Mouse (Mus musculus) urinary bladder, adult 2 months (tissue): ENCODE measurements around the gene Dnaaf2. TPM values are rescaled to one million over a fixed set of nuclear protein-coding genes. Genes with fewer than 3 reads are reported as not detected.
"Not testable (repeated sequence)": the region's sequence is repeated elsewhere in the genome, so short reads cannot be mapped to it uniquely, and the experiment has no call there.

ENCODE experiments used
- DNase-seq: peaks from one replicate; pipeline ENCODE4 v3.0.0; 2022; ENCODE audit warnings: low spot score
- polyA plus RNA-seq: library from polyadenylated mRNA; depleted of rRNA; stranded (reverse); fragments of >200 nt; gene quantifications from 2 replicates; pipeline ENCODE4 v1.2.3, GENCODE M21; 2012

Dnaaf2 gene
- polyA plus RNA-seq, 1 experiment, result 2.8 TPM

GRCm38 (mm10) chr12:69197378-69198163, 658 bp downstream of the Dnaaf2 start:
- DNase-seq, result peak; percentile 53

GRCm38 (mm10) chr12:69196444-69197377, 1.5 kb downstream of the Dnaaf2 start, which contains the start of gene Gm49383:
Gene Gm49383, minus strand, starts transcription at chr12:69197104.
- peak; percentile 62 for DNase-seq

- DNase-seq, result no peak
Measured at GRCm38 (mm10) chr12:69192637-69193036, 5.6 kb downstream of the Dnaaf2 start.

GRCm38 (mm10) chr12:69191396-69191795, 6.8 kb downstream of the Dnaaf2 start:
- DNase-seq, result no peak

GRCm38 (mm10) chr12:69190522-69190921, 7.7 kb downstream of the Dnaaf2 start:
- DNase-seq, result no peak

GRCm38 (mm10) chr12:69190074-69190473, 8.2 kb downstream of the Dnaaf2 start:
- DNase-seq, result no peak

GRCm38 (mm10) chr12:69186811-69187471, 11.3 kb downstream of the Dnaaf2 start:
- DNase-seq, result no peak

GRCm38 (mm10) chr12:69185371-69185770, 12.9 kb downstream of the Dnaaf2 start:
- DNase-seq, result no peak

GRCm38 (mm10) chr12:69184342-69185295, 13.6 kb downstream of the Dnaaf2 start:
- DNase-seq, result no peak

GRCm38 (mm10) chr12:69183583-69184308, 14.5 kb downstream of the Dnaaf2 start, which contains the start of the genes Rpl36al and Mgat2:
Gene Rpl36al, minus strand, starts transcription at chr12:69184083.
Gene Mgat2, plus strand, starts transcription at chr12:69184157.
- DNase-seq, result peak; percentile 99

- no peak for DNase-seq
Measured at GRCm38 (mm10) chr12:69181800-69182199, 16.4 kb downstream of the Dnaaf2 start.

- DNase-seq, result no peak
Measured at GRCm38 (mm10) chr12:69179371-69179770, 18.9 kb downstream of the Dnaaf2 start.

GRCm38 (mm10) chr12:69177526-69177925, 20.7 kb downstream of the Dnaaf2 start:
- no peak for DNase-seq

- no peak for DNase-seq
Measured at GRCm38 (mm10) chr12:69175975-69176374, 22.3 kb downstream of the Dnaaf2 start.

GRCm38 (mm10) chr12:69171307-69171706, 26.9 kb downstream of the Dnaaf2 start:
- no peak for DNase-seq

- peak; percentile 80 for DNase-seq
Measured at GRCm38 (mm10) chr12:69168461-69169106, 29.6 kb downstream of the Dnaaf2 start, which contains the start of gene Lrr1. Gene Lrr1, plus strand, starts transcription at chr12:69168814.

GRCm38 (mm10) chr12:69167656-69168460, 30.4 kb downstream of the Dnaaf2 start:
- no peak for DNase-seq

GRCm38 (mm10) chr12:69166861-69167581, 31.2 kb downstream of the Dnaaf2 start:
- DNase-seq, result not testable (repeated sequence)
